Mouse (Mus musculus): Measurements from ENCODE around the gene Rock2. TPM values are rescaled to one million over a fixed set of nuclear protein-coding genes. Genes with fewer than 3 reads are reported as not detected.

The Rock2 gene
- polyA plus RNA-seq, 1 experiment from 2014 or later: 13.3 TPM

GRCm38 (mm10) chr12:16874086-16874485 is 20.6 kb upstream of the Rock2 start:
- 23% methylated on average over 2 of the region's 2 CpGs for WGBS
- no peak for TF ChIP-seq CTCF (IDR thresholded peaks at IDR 0.05; ENCODE audit: low read depth)
- H3K4me1 ChIP-seq (replicated peaks; ENCODE audit: control insufficient read depth, insufficient read depth, low read length): peaks cover 38% of the 10 kb centered on the region

DNA sequence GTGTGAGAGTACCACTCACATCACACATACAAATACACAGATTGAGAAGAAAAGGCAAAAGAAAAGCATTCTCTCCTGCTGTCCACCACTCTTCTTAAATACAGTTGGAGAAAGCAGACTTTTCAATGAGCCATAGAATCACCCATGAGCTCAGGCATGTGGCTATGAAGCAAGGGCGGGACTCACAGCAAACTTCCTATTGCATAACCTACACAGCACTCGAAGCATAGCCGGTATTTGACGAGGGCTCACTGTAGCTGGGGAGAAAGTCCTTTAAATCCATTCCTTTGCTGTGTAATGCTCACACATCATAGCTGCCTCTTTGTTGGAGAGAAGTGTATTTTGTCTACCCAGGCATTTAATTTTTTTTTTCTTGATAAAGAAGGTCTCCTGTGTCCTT is 19.4 kb upstream of the Rock2 start:
- H3K27ac ChIP-seq (ENCODE audit: low read depth, low read length): no peak overlapping the region
- peaks cover 33% of the 10 kb centered on the region for H3K4me1 ChIP-seq (replicated peaks; ENCODE audit: control insufficient read depth, insufficient read depth, low read length)
- no peak overlapping the region for H3K4me3 ChIP-seq (ENCODE audit: low read depth, low read length)
- H3K36me3 ChIP-seq (ENCODE audit: control insufficient read depth, insufficient read depth): no peaks in the 10 kb centered on the region
- H3K27me3 ChIP-seq (replicated peaks; ENCODE audit: control insufficient read depth, insufficient read depth, low read length): no peaks in the 10 kb centered on the region
- no peak for TF ChIP-seq CTCF (IDR thresholded peaks at IDR 0.05; ENCODE audit: low read depth)
- no peak overlapping the region for H3K4me2 ChIP-seq (replicated peaks; ENCODE audit: low read depth)
- no peak overlapping the region for H3K9ac ChIP-seq (ENCODE audit: low read depth, low read length)
- H3K9me3 ChIP-seq (ENCODE audit: control insufficient read depth): no peaks in the 10 kb centered on the region
- peak; percentile 39 for ATAC-seq
- 5% methylated on average over 4 of the region's 4 CpGs for WGBS

More at GRCm38 (mm10) chr12:16874086-16874485, 20.6 kb upstream of the Rock2 start:
- Histone ChIP-seq H3K27me3 (replicated peaks; ENCODE audit: control insufficient read depth, insufficient read depth, low read length) (no peaks in the 10 kb centered on the region), H3K36me3 (ENCODE audit: control insufficient read depth, insufficient read depth) (no peaks in the 10 kb centered on the region), H3K27ac (ENCODE audit: low read depth, low read length) (peak overlapping the region; percentile 62), H3K9ac (ENCODE audit: low read depth, low read length) (no peak overlapping the region), H3K4me2 (replicated peaks; ENCODE audit: low read depth) (no peak overlapping the region), H3K4me3 (ENCODE audit: low read depth, low read length) (no peak overlapping the region), H3K9me3 (ENCODE audit: control insufficient read depth) (no peaks in the 10 kb centered on the region)
- peak; percentile 55 for ATAC-seq

GRCm38 (mm10) chr12:16875678-16876077 is 19.0 kb upstream of the Rock2 start:
- Histone ChIP-seq H3K4me2 (replicated peaks; ENCODE audit: low read depth) (no peak overlapping the region), H3K4me3 (ENCODE audit: low read depth, low read length) (no peak overlapping the region), H3K4me1 (replicated peaks; ENCODE audit: control insufficient read depth, insufficient read depth, low read length) (peaks cover 29% of the 10 kb centered on the region), H3K27ac (ENCODE audit: low read depth, low read length) (no peak overlapping the region), H3K36me3 (ENCODE audit: control insufficient read depth, insufficient read depth) (no peaks in the 10 kb centered on the region), H3K9me3 (ENCODE audit: control insufficient read depth) (no peaks in the 10 kb centered on the region), H3K27me3 (replicated peaks; ENCODE audit: control insufficient read depth, insufficient read depth, low read length) (no peaks in the 10 kb centered on the region), H3K9ac (ENCODE audit: low read depth, low read length) (no peak overlapping the region)
- 62% methylated on average over 7 of the region's 7 CpGs for WGBS
- TF ChIP-seq CTCF (IDR thresholded peaks at IDR 0.05; ENCODE audit: low read depth): no peak
- no peak for ATAC-seq

DNA sequence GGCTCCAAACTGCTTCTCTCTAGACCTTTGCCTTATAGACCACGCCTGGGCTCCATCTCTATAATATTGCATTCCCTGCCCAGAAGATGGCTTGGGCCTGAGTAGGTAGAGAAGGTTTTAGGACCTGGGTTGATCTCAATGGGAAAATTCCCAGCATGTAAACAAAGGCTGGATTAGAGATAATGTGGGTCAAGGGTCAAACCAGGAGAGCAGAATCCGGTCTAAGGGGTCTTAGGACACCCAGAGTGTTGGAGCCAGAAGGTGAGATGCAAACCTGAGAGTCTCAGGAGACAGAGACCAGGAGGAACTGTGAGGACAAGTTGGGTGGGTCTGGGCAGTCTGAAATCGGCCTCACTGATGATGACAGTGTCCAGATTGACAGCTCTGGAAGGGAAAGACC is 18.0 kb upstream of the Rock2 start:
- Histone ChIP-seq H3K4me2 (replicated peaks; ENCODE audit: low read depth) (no peak overlapping the region), H3K9me3 (ENCODE audit: control insufficient read depth) (no peaks in the 10 kb centered on the region), H3K27ac (ENCODE audit: low read depth, low read length) (0 out of 2 replicates have a peak overlapping the region, but pooled peaks have one; percentile 41), H3K36me3 (ENCODE audit: control insufficient read depth, insufficient read depth) (no peaks in the 10 kb centered on the region), H3K4me1 (replicated peaks; ENCODE audit: control insufficient read depth, insufficient read depth, low read length) (peaks cover 28% of the 10 kb centered on the region), H3K9ac (ENCODE audit: low read depth, low read length) (no peak overlapping the region), H3K27me3 (replicated peaks; ENCODE audit: control insufficient read depth, insufficient read depth, low read length) (no peaks in the 10 kb centered on the region), H3K4me3 (ENCODE audit: low read depth, low read length) (no peak overlapping the region)
- 36% methylated on average over 3 of the region's 3 CpGs for WGBS
- no peak for ATAC-seq
- TF ChIP-seq CTCF (IDR thresholded peaks at IDR 0.05; ENCODE audit: low read depth): no peak

- 51% methylated on average over 5 of the region's 5 CpGs for WGBS
These were observed 17.6 kb upstream of the Rock2 start for GRCm38 (mm10) chr12:16877141-16877540.

DNA sequence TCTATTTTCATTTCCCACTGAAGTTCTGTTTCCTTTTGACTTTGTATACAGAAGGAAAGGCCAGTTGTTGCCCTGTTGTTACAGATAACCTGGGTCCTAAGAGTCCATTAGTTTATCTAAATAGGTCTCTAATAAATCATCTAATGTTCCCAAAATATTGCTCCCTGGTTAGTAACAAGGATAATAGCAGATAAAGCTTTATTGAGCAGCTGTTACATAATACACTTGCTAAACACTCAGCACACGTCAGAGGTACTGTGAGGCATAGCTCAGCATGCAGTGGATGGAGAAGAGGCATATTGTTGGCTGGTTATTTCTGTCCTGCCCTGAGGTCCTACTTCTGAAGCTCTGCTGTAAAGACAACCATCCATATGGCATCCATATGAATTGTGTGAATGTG is 17.0 kb upstream of the Rock2 start:
- no peak overlapping the region for H3K9ac ChIP-seq (ENCODE audit: low read depth, low read length)
- H3K4me1 ChIP-seq (replicated peaks; ENCODE audit: control insufficient read depth, insufficient read depth, low read length): peaks cover 28% of the 10 kb centered on the region
- H3K4me3 ChIP-seq (ENCODE audit: low read depth, low read length): no peak overlapping the region
- H3K27ac ChIP-seq (ENCODE audit: low read depth, low read length): peak overlapping the region; percentile 41
- WGBS: 16% methylated on average over 1 of the region's 1 CpGs
- H3K9me3 ChIP-seq (ENCODE audit: control insufficient read depth): no peaks in the 10 kb centered on the region
- no peaks in the 10 kb centered on the region for H3K36me3 ChIP-seq (ENCODE audit: control insufficient read depth, insufficient read depth)
- no peak for TF ChIP-seq CTCF (IDR thresholded peaks at IDR 0.05; ENCODE audit: low read depth)
- H3K4me2 ChIP-seq (replicated peaks; ENCODE audit: low read depth): no peak overlapping the region
- H3K27me3 ChIP-seq (replicated peaks; ENCODE audit: control insufficient read depth, insufficient read depth, low read length): no peaks in the 10 kb centered on the region
- peak; percentile 61 for ATAC-seq

More at GRCm38 (mm10) chr12:16877141-16877540, 17.6 kb upstream of the Rock2 start:
- H3K4me2 ChIP-seq (replicated peaks; ENCODE audit: low read depth): no peak overlapping the region
- H3K27ac ChIP-seq (ENCODE audit: low read depth, low read length): peak overlapping the region; percentile 41
- no peak for ATAC-seq
- H3K4me1 ChIP-seq (replicated peaks; ENCODE audit: control insufficient read depth, insufficient read depth, low read length): peaks cover 28% of the 10 kb centered on the region
- no peak overlapping the region for H3K9ac ChIP-seq (ENCODE audit: low read depth, low read length)
- H3K27me3 ChIP-seq (replicated peaks; ENCODE audit: control insufficient read depth, insufficient read depth, low read length): no peaks in the 10 kb centered on the region
- H3K9me3 ChIP-seq (ENCODE audit: control insufficient read depth): no peaks in the 10 kb centered on the region
- no peak overlapping the region for H3K4me3 ChIP-seq (ENCODE audit: low read depth, low read length)
- no peaks in the 10 kb centered on the region for H3K36me3 ChIP-seq (ENCODE audit: control insufficient read depth, insufficient read depth)
- no peak for TF ChIP-seq CTCF (IDR thresholded peaks at IDR 0.05; ENCODE audit: low read depth)

DNA sequence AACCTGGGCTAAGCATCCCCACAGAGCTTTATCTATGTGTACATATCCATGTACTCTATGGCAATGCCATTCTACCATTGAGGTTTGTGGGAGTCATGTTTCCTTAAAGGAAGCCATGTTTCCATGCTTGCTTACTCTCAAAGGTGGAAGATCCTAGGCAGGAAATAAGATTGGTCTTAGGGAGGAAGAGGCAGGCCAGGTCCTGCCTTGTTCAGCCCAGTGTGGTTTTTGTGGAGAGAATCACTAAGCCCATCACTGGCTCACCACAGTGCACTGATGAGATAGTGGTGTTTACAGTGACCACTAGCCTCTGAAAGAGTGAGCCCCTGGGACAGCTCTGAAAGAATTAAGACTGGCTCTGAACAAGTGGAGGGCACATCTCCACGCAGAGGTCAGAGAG is 15.3 kb upstream of the Rock2 start:
- 79% methylated on average over 1 of the region's 1 CpGs for WGBS
- no peak for ATAC-seq
- no peak overlapping the region for H3K4me2 ChIP-seq (replicated peaks; ENCODE audit: low read depth)
- no peaks in the 10 kb centered on the region for H3K9me3 ChIP-seq (ENCODE audit: control insufficient read depth)
- no peaks in the 10 kb centered on the region for H3K36me3 ChIP-seq (ENCODE audit: control insufficient read depth, insufficient read depth)
- no peak overlapping the region for H3K27ac ChIP-seq (ENCODE audit: low read depth, low read length)
- no peak overlapping the region for H3K9ac ChIP-seq (ENCODE audit: low read depth, low read length)
- H3K4me1 ChIP-seq (replicated peaks; ENCODE audit: control insufficient read depth, insufficient read depth, low read length): peaks cover 20% of the 10 kb centered on the region
- no peak for TF ChIP-seq CTCF (IDR thresholded peaks at IDR 0.05; ENCODE audit: low read depth)
- H3K27me3 ChIP-seq (replicated peaks; ENCODE audit: control insufficient read depth, insufficient read depth, low read length): no peaks in the 10 kb centered on the region
- H3K4me3 ChIP-seq (ENCODE audit: low read depth, low read length): no peak overlapping the region
